Mouse (Mus musculus) heart, embryonic 11.5 days (tissue): ENCODE results near the gene Arhgef33. TPM values are rescaled to one million over a fixed set of nuclear protein-coding genes. Genes with fewer than 3 reads are reported as not detected.
"Not testable (repeated sequence)": the region's sequence is repeated elsewhere in the genome, so short reads cannot be mapped to it uniquely, and the experiment has no call there.

Source experiments
- ATAC-seq: fragments of 200-750 bp; cut with Nextera tagmentation; replicated peaks from 2 replicates; pipeline ENCODE4 v1.8.0; 2017; ENCODE audit warnings: moderate library complexity; ENCODE audit not compliant: insufficient number of reproducible peaks, low FRiP score, low TSS enrichment
- H3K27ac ChIP-seq: fragments of 300-500 bp; sonication (generic); 2 replicates; pipeline ENCODE4 v1.5.1; 2014; ENCODE audit warnings: mild to moderate bottlenecking, low read depth, low read length
- H3K27me3 ChIP-seq: fragments of 300-500 bp; sonication (generic); 2 replicates; pipeline ENCODE4 v1.6.1; 2014; ENCODE audit warnings: mild to moderate bottlenecking, low read length, mixed read lengths; ENCODE audit not compliant: control insufficient read depth, insufficient read depth
- H3K36me3 ChIP-seq: fragments of 300-500 bp; sonication (generic); 2 replicates; pipeline ENCODE4 v1.6.1; 2014; ENCODE audit warnings: mild to moderate bottlenecking, low read length, moderate library complexity, mixed read lengths; ENCODE audit not compliant: control insufficient read depth, insufficient read depth
- H3K4me1 ChIP-seq: fragments of 300-500 bp; sonication (generic); 2 replicates; pipeline ENCODE4 v1.6.1; 2014; ENCODE audit warnings: low read length; ENCODE audit not compliant: control insufficient read depth, insufficient read depth
- H3K4me2 ChIP-seq: fragments of 300-500 bp; sonication (generic); 2 replicates; pipeline ENCODE4 v1.6.1; 2014; ENCODE audit warnings: mild to moderate bottlenecking, moderate library complexity
- H3K4me3 ChIP-seq: fragments of 300-500 bp; sonication (generic); 2 replicates; pipeline ENCODE4 v1.5.1; 2014; ENCODE audit warnings: low read depth, low read length
- H3K9ac ChIP-seq: fragments of 300-500 bp; sonication (generic); 2 replicates; pipeline ENCODE4 v1.6.1; 2014; ENCODE audit warnings: mild to moderate bottlenecking, low read depth, low read length, moderate library complexity
- H3K9me3 ChIP-seq: fragments of 300-500 bp; sonication (generic); replicated peaks from 2 replicates; pipeline ENCODE4 v1.6.1; 2016; ENCODE audit warnings: low read length; ENCODE audit not compliant: control insufficient read depth
- WGBS: fragments of 180-500 bp; shearing (Covaris S2); extraction: QIAGEN DNeasy Blood & Tissue Kit; methylation state at CpG from one replicate; pipeline ENCODE4 v1.1.7; 2014; ENCODE audit not compliant: insufficient replicate concordance; 5-methylcytosine and 5-hydroxymethylcytosine counted together
- polyA plus RNA-seq: library from polyadenylated mRNA; unstranded; fragments of >200 nt; fragmentation: Nextera tagmentation; extraction: Ambion mirVana; gene quantifications from 2 replicates; pipeline ENCODE4 v1.2.1, GENCODE M21; 2014

Arhgef33 gene
- polyA plus RNA-seq, 1 experiment from 2014 or later: 0.92 TPM

GRCm38 (mm10) chr17:80360245-80360644, 53.0 kb downstream of the Arhgef33 start:
- Histone ChIP-seq H3K36me3 (no peaks in the 10 kb centered on the region), H3K4me3 (no peak overlapping the region), H3K9me3 (no peaks in the 10 kb centered on the region), H3K9ac (no peak overlapping the region), H3K4me1 (no peaks in the 10 kb centered on the region), H3K27ac (no peak overlapping the region), H3K4me2 (no peak overlapping the region), H3K27me3 (no peaks in the 10 kb centered on the region)
- no peak for ATAC-seq
- 77% methylated on average over 8 of the region's 8 CpGs for WGBS

GRCm38 (mm10) chr17:80367276-80367675, 60.1 kb downstream of the Arhgef33 start:
- Histone ChIP-seq H3K4me3 (no peak overlapping the region), H3K27me3 (no peaks in the 10 kb centered on the region), H3K4me2 (no peak overlapping the region), H3K4me1 (no peaks in the 10 kb centered on the region), H3K36me3 (no peaks in the 10 kb centered on the region), H3K27ac (no peak overlapping the region), H3K9ac (no peak overlapping the region), H3K9me3 (no peaks in the 10 kb centered on the region)
- ATAC-seq: no peak
- 81% methylated on average over 5 of the region's 5 CpGs for WGBS

DNA sequence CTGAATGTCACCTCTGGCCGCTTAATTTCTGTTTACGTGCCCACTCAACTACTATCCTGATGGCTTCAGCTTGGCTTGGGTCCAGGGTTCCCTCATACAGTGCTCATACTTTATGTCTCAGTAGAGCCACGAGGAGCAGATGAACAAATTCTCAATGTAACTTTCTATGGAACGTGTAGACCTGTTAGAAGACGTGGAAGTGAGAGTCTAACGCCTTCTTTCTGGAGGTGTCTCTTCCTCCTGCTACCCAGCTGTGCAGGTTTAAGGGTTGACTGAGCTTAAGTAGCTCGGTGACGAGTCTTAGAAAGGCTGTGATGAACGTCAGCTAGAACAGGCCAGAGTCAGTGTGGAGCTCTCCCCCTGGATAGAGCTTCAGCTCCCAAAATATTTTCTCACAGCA, 61.4 kb downstream of the Arhgef33 start:
- H3K4me1 ChIP-seq: peaks cover 5% of the 10 kb centered on the region; the same call in 1 of the 2 replicates
- H3K9ac ChIP-seq: no peak overlapping the region
- no peak for ATAC-seq
- H3K9me3 ChIP-seq: no peaks in the 10 kb centered on the region
- 77% methylated on average over 9 of the region's 9 CpGs for WGBS
- no peak overlapping the region for H3K4me3 ChIP-seq
- no peaks in the 10 kb centered on the region for H3K27me3 ChIP-seq
- H3K4me2 ChIP-seq: no peak overlapping the region
- H3K27ac ChIP-seq: no peak overlapping the region
- no peaks in the 10 kb centered on the region for H3K36me3 ChIP-seq

DNA sequence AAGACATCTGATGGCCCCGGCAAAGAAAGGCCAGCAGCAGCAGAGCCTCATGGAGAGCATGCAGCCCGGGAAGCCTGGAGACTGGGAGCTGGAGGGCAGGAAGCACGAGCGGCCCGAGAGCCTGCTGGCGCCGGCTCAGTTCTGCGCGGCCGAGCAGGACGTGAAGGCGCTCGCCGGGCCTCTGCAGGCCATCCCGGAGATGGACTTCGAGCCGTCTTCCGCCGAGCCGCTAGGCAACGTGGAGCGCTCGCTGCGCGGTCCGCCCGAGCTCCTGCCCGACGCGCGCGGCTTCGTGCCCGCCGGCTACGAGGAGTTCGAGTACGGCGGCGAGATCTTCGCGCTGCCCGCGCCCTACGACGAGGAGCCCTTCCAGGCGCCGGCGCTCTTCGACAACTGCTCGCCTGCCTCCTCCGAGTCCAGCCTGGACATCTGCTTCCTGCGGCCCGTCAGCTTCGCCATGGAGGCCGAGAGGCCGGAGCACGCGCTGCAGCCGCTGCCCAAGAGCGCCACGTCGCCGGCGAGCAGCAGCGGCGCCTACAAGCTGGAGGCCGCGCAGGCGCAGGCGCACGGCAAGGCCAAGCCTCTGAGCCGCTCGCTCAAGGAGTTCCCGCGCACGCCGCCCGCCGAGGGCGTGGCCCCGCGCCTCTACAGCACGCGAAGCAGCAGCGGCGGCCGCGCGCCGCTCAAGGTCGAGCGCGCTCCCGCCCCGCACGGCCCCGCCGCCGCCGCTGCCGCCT, 66.0 kb downstream of the Arhgef33 start, which contains the start of gene Gm10190:
TSS of gene Gm10190 (minus strand) at position 553 of the 737 bp plus-strand sequence.
- Histone ChIP-seq H3K9me3 (no peaks in the 10 kb centered on the region), H3K36me3 (no peaks in the 10 kb centered on the region), H3K9ac (peak within 1 kb of the TSS; percentile 81), H3K27me3 (no peaks in the 10 kb centered on the region), H3K4me3 (peak within 1 kb of the TSS; percentile 44), H3K4me1 (peaks cover 5% of the 10 kb centered on the region; the same call in 1 of the 2 replicates), H3K27ac (peak within 1 kb of the TSS; percentile 30; the same call in 1 of the 2 replicates), H3K4me2 (peak within 1 kb of the TSS; percentile 74)
- WGBS: 3% methylated on average over 102 of the region's 102 CpGs
- peak; percentile 94 for ATAC-seq

GRCm38 (mm10) chr17:80373726-80374096, 66.5 kb downstream of the Arhgef33 start:
- no peak overlapping the region for H3K27ac ChIP-seq
- H3K4me1 ChIP-seq: peaks cover 5% of the 10 kb centered on the region; the same call in 1 of the 2 replicates
- no peaks in the 10 kb centered on the region for H3K36me3 ChIP-seq
- peak overlapping the region; percentile 81 for H3K9ac ChIP-seq
- WGBS: 22% methylated on average over 29 of the region's 29 CpGs
- peak overlapping the region; percentile 44 for H3K4me3 ChIP-seq
- ATAC-seq: peak; percentile 47; the same call in 1 of the 2 replicates
- H3K4me2 ChIP-seq: peak overlapping the region; percentile 74
- no peaks in the 10 kb centered on the region for H3K9me3 ChIP-seq
- no peaks in the 10 kb centered on the region for H3K27me3 ChIP-seq

GRCm38 (mm10) chr17:80378386-80378785, 71.2 kb downstream of the Arhgef33 start:
- not testable (repeated sequence) for H3K27ac ChIP-seq, H3K9ac ChIP-seq, ATAC-seq, H3K9me3 ChIP-seq, H3K36me3 ChIP-seq, H3K4me3 ChIP-seq, H3K4me1 ChIP-seq, H3K4me2 ChIP-seq, H3K27me3 ChIP-seq

DNA sequence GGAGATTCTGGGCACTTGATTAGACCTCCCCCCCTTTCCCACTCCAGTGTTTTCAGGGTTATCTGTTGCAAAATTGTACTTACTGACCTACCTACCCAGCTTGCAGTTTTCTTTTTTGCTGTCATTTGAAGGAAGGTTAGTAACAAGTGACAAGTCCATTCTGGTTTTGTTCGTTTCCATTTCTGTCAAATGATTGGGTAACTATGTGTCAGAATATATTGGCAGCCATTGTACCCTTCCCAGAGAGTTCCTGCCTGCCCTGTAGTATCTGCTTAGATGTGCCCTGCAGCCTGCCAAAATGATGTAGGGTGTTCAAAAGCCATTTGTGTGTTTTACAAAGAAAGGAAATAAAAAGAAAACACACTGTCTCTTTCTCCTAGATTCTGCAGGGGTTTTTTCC, 78.5 kb downstream of the Arhgef33 start:
- Histone ChIP-seq H3K4me2 (no peak overlapping the region), H3K9me3 (no peaks in the 10 kb centered on the region), H3K27ac (no peak overlapping the region), H3K27me3 (no peaks in the 10 kb centered on the region), H3K4me1 (no peaks in the 10 kb centered on the region), H3K36me3 (no peaks in the 10 kb centered on the region), H3K9ac (no peak overlapping the region), H3K4me3 (no peak overlapping the region)
- ATAC-seq: no peak
- 43% methylated on average over 1 of the region's 1 CpGs for WGBS

DNA sequence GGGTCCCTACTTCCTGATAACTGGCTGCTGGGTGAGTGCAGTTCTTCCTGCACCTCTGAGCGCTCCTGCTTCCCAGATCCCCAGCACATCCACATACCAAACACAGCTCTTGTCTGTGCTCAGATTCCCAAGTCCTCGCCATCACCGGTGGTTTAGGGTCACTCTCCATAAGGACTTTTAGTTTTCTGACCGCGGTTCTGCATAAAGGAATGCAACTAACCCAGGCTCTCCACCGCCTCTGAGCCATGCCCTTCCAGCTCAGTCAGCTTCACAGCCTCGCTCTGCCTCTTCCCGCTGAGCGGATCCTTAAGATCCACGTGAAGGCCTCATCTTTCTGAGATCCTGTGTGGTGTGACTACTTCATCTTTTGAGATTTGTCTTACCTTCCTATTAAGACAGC, 82.8 kb downstream of the Arhgef33 start:
- no peaks in the 10 kb centered on the region for H3K9me3 ChIP-seq
- 58% methylated on average over 10 of the region's 10 CpGs for WGBS
- H3K36me3 ChIP-seq: no peaks in the 10 kb centered on the region
- ATAC-seq: no peak
- no peak overlapping the region for H3K9ac ChIP-seq
- H3K4me1 ChIP-seq: no peaks in the 10 kb centered on the region
- no peak overlapping the region for H3K4me3 ChIP-seq
- H3K4me2 ChIP-seq: no peak overlapping the region
- no peak overlapping the region for H3K27ac ChIP-seq
- H3K27me3 ChIP-seq: no peaks in the 10 kb centered on the region
